8 mouse cellular contexts compared by ENCODE assay signal in the genomic region with DNA sequence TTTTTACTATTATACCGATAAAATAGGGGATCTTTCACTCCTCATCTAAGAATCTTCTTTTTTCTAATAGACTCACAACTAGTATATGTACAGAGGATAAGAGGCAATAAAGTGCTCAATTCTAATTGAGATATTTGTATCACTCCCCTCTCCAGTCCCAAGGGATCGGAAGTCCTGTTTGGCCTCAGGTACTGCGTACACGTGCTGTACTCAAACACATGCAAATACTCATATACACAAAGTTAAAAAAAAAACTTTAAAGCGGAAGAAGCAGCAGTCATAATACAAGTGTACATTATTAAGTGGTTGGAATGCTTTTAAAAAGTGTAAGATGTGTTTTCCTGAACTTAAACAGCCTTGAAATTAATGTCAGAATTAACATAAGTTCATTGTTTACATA. TPM values are rescaled to one million over a fixed set of nuclear protein-coding genes. Genes with fewer than 3 reads are reported as not detected.
DNase-seq lines count a peak whose midpoint lies in the region; ATAC-seq and TF ChIP-seq lines count a peak whose summit lies in the region.

No protein-coding gene starts in this region.

- no peaks in the 10 kb centered on the region for H3K36me3 ChIP-seq in testis, adult 2 months (ENCODE audit: control insufficient read depth, insufficient read depth, low read length)
- no peaks in the 10 kb centered on the region for H3K36me3 ChIP-seq in limb, embryonic 13.5 days
- H3K36me3 ChIP-seq in stomach, embryonic 16.5 days (ENCODE audit: control insufficient read depth, insufficient read depth, low read length), result no peaks in the 10 kb centered on the region

- peak overlapping the region; percentile 95 for H3K27ac ChIP-seq in testis, adult 2 months (ENCODE audit: control insufficient read depth, insufficient read depth, low read depth, low read length)
- no peak overlapping the region for H3K27ac ChIP-seq in limb, embryonic 13.5 days
- H3K27ac ChIP-seq in stomach, embryonic 16.5 days (ENCODE audit: low read length), result no peak overlapping the region

- no peak for TF ChIP-seq CTCF in testis, adult 2 months (IDR thresholded peaks at IDR 0.05; ENCODE audit: control insufficient read depth, insufficient read depth, insufficient replicate concordance, low read depth, low read length)

- WGBS in limb, embryonic 13.5 days, result 74% methylated on average over 5 of the region's 5 CpGs
- WGBS in stomach, embryonic 16.5 days, result 63% methylated on average over 5 of the region's 5 CpGs

- H3K4me1 ChIP-seq in testis, adult 2 months (ENCODE audit: control insufficient read depth, insufficient read depth, low read length), result no peaks in the 10 kb centered on the region
- H3K4me1 ChIP-seq in limb, embryonic 13.5 days, result no peaks in the 10 kb centered on the region
- H3K4me1 ChIP-seq in stomach, embryonic 16.5 days (ENCODE audit: control insufficient read depth, insufficient read depth, low read length), result no peaks in the 10 kb centered on the region

- no peak overlapping the region; the same call in 1 of the 2 replicates for H3K4me3 ChIP-seq in testis, adult 2 months (ENCODE audit: control insufficient read depth, low read depth, low read length)
- peak overlapping the region; percentile 52 for H3K4me3 ChIP-seq in limb, embryonic 13.5 days
- H3K4me3 ChIP-seq in stomach, embryonic 16.5 days (replicated peaks; ENCODE audit: low read length), result peak overlapping the region; percentile 56

- peak; percentile 11; the same call in 1 of the 2 replicates for ATAC-seq in limb, embryonic 13.5 days (ENCODE audit: low FRiP score, low read depth)
- no peak for ATAC-seq in stomach, embryonic 16.5 days (ENCODE audit: insufficient read depth, low FRiP score)

- no peaks in the 10 kb centered on the region for H3K27me3 ChIP-seq in testis, adult 2 months (ENCODE audit: control insufficient read depth, insufficient read depth, low read length)
- H3K27me3 ChIP-seq in limb, embryonic 13.5 days, result no peaks in the 10 kb centered on the region
- no peaks in the 10 kb centered on the region for H3K27me3 ChIP-seq in stomach, embryonic 16.5 days (ENCODE audit: control insufficient read depth, insufficient read depth, low read length)

- TF ChIP-seq POLR2A in testis, adult 2 months (IDR thresholded peaks at IDR 0.05; ENCODE audit: control insufficient read depth, low read depth, low read length), result no peak

- no peaks in the 10 kb centered on the region for H3K9me3 ChIP-seq in limb, embryonic 13.5 days
- no peaks in the 10 kb centered on the region for H3K9me3 ChIP-seq in stomach, embryonic 16.5 days (replicated peaks; ENCODE audit: control insufficient read depth, low read length)

- peak overlapping the region; percentile 55 for H3K4me2 ChIP-seq in limb, embryonic 13.5 days (replicated peaks)
- H3K4me2 ChIP-seq in stomach, embryonic 16.5 days (ENCODE audit: low read depth, low read length), result peak overlapping the region; percentile 49

- DNase-seq in embryo, embryonic 10.5 days (ENCODE audit: low spot score), result peak; percentile 1
- no peak for DNase-seq in embryo, embryonic 9.5 days (ENCODE audit: extremely low spot score)
- no peak for DNase-seq in testis, postnatal 10 days (ENCODE audit: low spot score)
- no peak for DNase-seq in spleen, adult 12 weeks (ENCODE audit: low spot score)
- DNase-seq in kidney, postnatal 10 days, result no peak

- H3K9ac ChIP-seq in limb, embryonic 13.5 days, result peak overlapping the region; percentile 59; the same call in 1 of the 2 replicates
- no peak overlapping the region for H3K9ac ChIP-seq in stomach, embryonic 16.5 days (ENCODE audit: low read length)

RNA-seq across cellular contexts. Expression of a gene that starts 0.5 kb away (rescaled TPM):
- 1.0 and 1.3 TPM in 2 replicates for polyA plus RNA-seq in testis, adult 2 months (2012; rRNA removed)
- polyA plus RNA-seq in limb, embryonic 13.5 days (2015; fragmentation: Nextera tagmentation; extraction: Ambion mirVana), result 62.4 and 63.3 TPM in 2 replicates
- polyA plus RNA-seq in stomach, embryonic 16.5 days (2015; fragmentation: Nextera tagmentation; extraction: Ambion mirVana), result 51.7 and 65.6 TPM in 2 replicates

RNA-seq across cellular contexts. Expression of a gene that starts 0.7 kb away (rescaled TPM):
- 0.12 and 0.14 TPM in 2 replicates for polyA plus RNA-seq in testis, adult 2 months (2012; rRNA removed)
- polyA plus RNA-seq in limb, embryonic 13.5 days (2015; fragmentation: Nextera tagmentation; extraction: Ambion mirVana), result 2.0 and 2.1 TPM in 2 replicates
- 0.71 and 1.6 TPM in 2 replicates for polyA plus RNA-seq in stomach, embryonic 16.5 days (2015; fragmentation: Nextera tagmentation; extraction: Ambion mirVana)

RNA-seq across cellular contexts. Expression of a gene that starts 34.7 kb away (rescaled TPM):
- 0.76 and 1.1 TPM in 2 replicates for polyA plus RNA-seq in testis, adult 2 months (2012; rRNA removed)
- polyA plus RNA-seq in limb, embryonic 13.5 days (2015; fragmentation: Nextera tagmentation; extraction: Ambion mirVana), result 25.6 and 26.8 TPM in 2 replicates
- polyA plus RNA-seq in stomach, embryonic 16.5 days (2015; fragmentation: Nextera tagmentation; extraction: Ambion mirVana), result 23.1 and 25.2 TPM in 2 replicates

RNA-seq across cellular contexts. Expression of a gene that starts 34.7 kb away (rescaled TPM):
- polyA plus RNA-seq in testis, adult 2 months (2012; rRNA removed), result 1.4 and 1.8 TPM in 2 replicates
- 10.3 and 10.4 TPM in 2 replicates for polyA plus RNA-seq in limb, embryonic 13.5 days (2015; fragmentation: Nextera tagmentation; extraction: Ambion mirVana)
- polyA plus RNA-seq in stomach, embryonic 16.5 days (2015; fragmentation: Nextera tagmentation; extraction: Ambion mirVana), result 10.9 and 11.0 TPM in 2 replicates

RNA-seq across cellular contexts. Expression of a gene that starts 34.7 kb away (rescaled TPM):
- polyA plus RNA-seq in testis, adult 2 months (2012; rRNA removed), result 1.2 and 1.3 TPM in 2 replicates
- polyA plus RNA-seq in limb, embryonic 13.5 days (2015; fragmentation: Nextera tagmentation; extraction: Ambion mirVana), result 63.2 and 67.0 TPM in 2 replicates
- polyA plus RNA-seq in stomach, embryonic 16.5 days (2015; fragmentation: Nextera tagmentation; extraction: Ambion mirVana), result 60.9 and 62.2 TPM in 2 replicates

Comparison
In these comparisons a context has a peak if more than half of its experiments do, and no peak if none do; other contexts are left out.
1. RNA of a gene that starts 0.5 kb away (polyA plus RNA-seq): 51.7 to 65.6 TPM in stomach, embryonic 16.5 days and 62.4 to 63.3 TPM in limb, embryonic 13.5 days; 1.0 to 1.3 TPM in testis, adult 2 months; every median in the first group is over 10 times any median in the second.
2. RNA of a gene that starts 34.7 kb away (polyA plus RNA-seq): 25.6 to 26.8 TPM in limb, embryonic 13.5 days and 23.1 to 25.2 TPM in stomach, embryonic 16.5 days; 0.76 to 1.1 TPM in testis, adult 2 months; every median in the first group is over 10 times any median in the second.